Mouse (Mus musculus): ENCODE measurements at regions not wholly inside any gene's neighbourhood (a gene's known extent, or its start where the extent isn't known, plus 50 kb on each side); places are given as distances from the start of the nearest gene placed in this dataset.

- Histone ChIP-seq H3K27ac (ENCODE audit: insufficient read depth, low read depth, low read length) (no peak overlapping the region), H3K4me1 (ENCODE audit: control insufficient read depth, insufficient read depth, low read length) (no peaks in the 10 kb centered on the region), H3K4me3 (ENCODE audit: insufficient read depth, low read depth, low read length) (no peak overlapping the region)
- no peak for TF ChIP-seq POLR2A (IDR thresholded peaks at IDR 0.05; ENCODE audit: insufficient read depth, low read depth, low read length)
- TF ChIP-seq CTCF (IDR thresholded peaks at IDR 0.05; ENCODE audit: insufficient read depth, low read depth, low read length), result no peak
- 94% methylated on average over 4 of the region's 4 CpGs for WGBS
Measured at GRCm38 (mm10) chr11:111252226-111252625, 186.3 kb downstream of the Kcnj2 start.

GRCm38 (mm10) chr11:111256596-111256995 is 190.6 kb downstream of the Kcnj2 start:
- TF ChIP-seq POLR2A (IDR thresholded peaks at IDR 0.05; ENCODE audit: insufficient read depth, low read depth, low read length) (no peak), CTCF (IDR thresholded peaks at IDR 0.05; ENCODE audit: insufficient read depth, low read depth, low read length) (no peak)
- Histone ChIP-seq H3K27ac (ENCODE audit: insufficient read depth, low read depth, low read length) (no peak overlapping the region), H3K4me3 (ENCODE audit: insufficient read depth, low read depth, low read length) (no peak overlapping the region), H3K4me1 (ENCODE audit: control insufficient read depth, insufficient read depth, low read length) (no peaks in the 10 kb centered on the region)
- 91% methylated on average over 3 of the region's 3 CpGs for WGBS

- no peak for TF ChIP-seq CTCF (IDR thresholded peaks at IDR 0.05; ENCODE audit: insufficient read depth, low read depth, low read length)
- no peak for TF ChIP-seq POLR2A (IDR thresholded peaks at IDR 0.05; ENCODE audit: insufficient read depth, low read depth, low read length)
- 47% methylated on average over 11 of the region's 11 CpGs for WGBS
- Histone ChIP-seq H3K4me1 (ENCODE audit: control insufficient read depth, insufficient read depth, low read length) (no peaks in the 10 kb centered on the region), H3K4me3 (ENCODE audit: insufficient read depth, low read depth, low read length) (no peak overlapping the region), H3K27ac (ENCODE audit: insufficient read depth, low read depth, low read length) (no peak overlapping the region)
Measured at GRCm38 (mm10) chr11:111260691-111261383, 194.9 kb downstream of the Kcnj2 start.

GRCm38 (mm10) chr11:111273651-111274050 is 207.7 kb downstream of the Kcnj2 start:
- no peak overlapping the region for H3K27ac ChIP-seq (ENCODE audit: insufficient read depth, low read depth, low read length)
- no peak overlapping the region for H3K4me3 ChIP-seq (ENCODE audit: insufficient read depth, low read depth, low read length)
- no peaks in the 10 kb centered on the region for H3K4me1 ChIP-seq (ENCODE audit: control insufficient read depth, insufficient read depth, low read length)
- TF ChIP-seq POLR2A (IDR thresholded peaks at IDR 0.05; ENCODE audit: insufficient read depth, low read depth, low read length) (no peak), CTCF (IDR thresholded peaks at IDR 0.05; ENCODE audit: insufficient read depth, low read depth, low read length) (no peak)

GRCm38 (mm10) chr11:111280769-111281168 is 214.8 kb downstream of the Kcnj2 start:
- Histone ChIP-seq H3K4me1 (ENCODE audit: control insufficient read depth, insufficient read depth, low read length) (no peaks in the 10 kb centered on the region), H3K27ac (ENCODE audit: insufficient read depth, low read depth, low read length) (no peak overlapping the region), H3K4me3 (ENCODE audit: insufficient read depth, low read depth, low read length) (no peak overlapping the region)
- 42% methylated on average over 2 of the region's 2 CpGs for WGBS
- TF ChIP-seq CTCF (IDR thresholded peaks at IDR 0.05; ENCODE audit: insufficient read depth, low read depth, low read length) (no peak), POLR2A (IDR thresholded peaks at IDR 0.05; ENCODE audit: insufficient read depth, low read depth, low read length) (no peak)

- TF ChIP-seq POLR2A (IDR thresholded peaks at IDR 0.05; ENCODE audit: insufficient read depth, low read depth, low read length), result no peak
- H3K27ac ChIP-seq (ENCODE audit: insufficient read depth, low read depth, low read length), result no peak overlapping the region
- H3K4me3 ChIP-seq (ENCODE audit: insufficient read depth, low read depth, low read length), result no peak overlapping the region
- no peaks in the 10 kb centered on the region for H3K4me1 ChIP-seq (ENCODE audit: control insufficient read depth, insufficient read depth, low read length)
- WGBS, result 47% methylated on average over 7 of the region's 7 CpGs
Measured at GRCm38 (mm10) chr11:111281237-111282160, 215.5 kb downstream of the Kcnj2 start.

- H3K4me3 ChIP-seq (ENCODE audit: insufficient read depth, low read depth, low read length), result no peak overlapping the region
- 85% methylated on average over 2 of the region's 2 CpGs for WGBS
- H3K27ac ChIP-seq (ENCODE audit: insufficient read depth, low read depth, low read length), result no peak overlapping the region
- H3K4me1 ChIP-seq (ENCODE audit: control insufficient read depth, insufficient read depth, low read length), result no peaks in the 10 kb centered on the region
- no peak for TF ChIP-seq CTCF (IDR thresholded peaks at IDR 0.05; ENCODE audit: insufficient read depth, low read depth, low read length)
- TF ChIP-seq POLR2A (IDR thresholded peaks at IDR 0.05; ENCODE audit: insufficient read depth, low read depth, low read length), result no peak
Measured at GRCm38 (mm10) chr11:111282283-111282682, 216.3 kb downstream of the Kcnj2 start.

- H3K4me3 ChIP-seq (ENCODE audit: insufficient read depth, low read depth, low read length), result no peak overlapping the region
- no peaks in the 10 kb centered on the region for H3K4me1 ChIP-seq (ENCODE audit: control insufficient read depth, insufficient read depth, low read length)
- no peak for TF ChIP-seq CTCF (IDR thresholded peaks at IDR 0.05; ENCODE audit: insufficient read depth, low read depth, low read length)
- TF ChIP-seq POLR2A (IDR thresholded peaks at IDR 0.05; ENCODE audit: insufficient read depth, low read depth, low read length), result no peak
- no peak overlapping the region for H3K27ac ChIP-seq (ENCODE audit: insufficient read depth, low read depth, low read length)
Measured at GRCm38 (mm10) chr11:111290537-111290936, 224.6 kb downstream of the Kcnj2 start.

GRCm38 (mm10) chr11:111296309-111296721 is 230.4 kb downstream of the Kcnj2 start:
- H3K4me3 ChIP-seq (ENCODE audit: insufficient read depth, low read depth, low read length), result no peak overlapping the region
- no peak for TF ChIP-seq POLR2A (IDR thresholded peaks at IDR 0.05; ENCODE audit: insufficient read depth, low read depth, low read length)
- no peak for TF ChIP-seq CTCF (IDR thresholded peaks at IDR 0.05; ENCODE audit: insufficient read depth, low read depth, low read length)

More at GRCm38 (mm10) chr11:111296309-111296721, 230.4 kb downstream of the Kcnj2 start:
- no peak overlapping the region for H3K27ac ChIP-seq (ENCODE audit: insufficient read depth, low read depth, low read length)
- no peaks in the 10 kb centered on the region for H3K4me1 ChIP-seq (ENCODE audit: control insufficient read depth, insufficient read depth, low read length)
- 28% methylated on average over 9 of the region's 9 CpGs for WGBS
